Mouse (Mus musculus): Measurements from ENCODE around the gene Fat4.

DNA sequence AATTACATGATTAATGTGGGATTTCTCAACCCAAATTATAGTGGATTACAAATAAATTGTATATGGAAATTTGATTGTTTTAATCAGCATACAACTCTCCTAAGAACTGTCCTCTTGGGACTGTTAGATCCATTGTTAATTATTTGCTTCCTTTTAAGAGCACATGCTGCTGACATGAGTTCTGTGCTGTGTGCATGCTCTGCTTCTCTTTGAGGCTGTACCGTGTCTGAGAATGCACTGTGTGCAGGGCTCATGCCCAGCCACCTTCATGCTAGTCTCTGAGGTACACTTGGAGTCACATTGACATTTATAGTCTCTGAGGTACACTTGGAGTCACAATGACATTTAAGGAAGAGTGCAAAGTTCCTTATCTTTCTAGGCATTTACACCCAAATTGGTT is 58.4 kb downstream of the Fat4 start:
- TF ChIP-seq CTCF (IDR thresholded peaks at IDR 0.05; ENCODE audit: control insufficient read depth, insufficient read depth, insufficient replicate concordance, low read depth, low read length) (no peak), POLR2A (IDR thresholded peaks at IDR 0.05; ENCODE audit: control insufficient read depth, low read depth, low read length) (no peak)
